Mouse (Mus musculus) lung, embryonic 15.5 days (tissue): Measurements from ENCODE around the gene Marveld3. TPM values are rescaled to one million over a fixed set of nuclear protein-coding genes. Genes with fewer than 3 reads are reported as not detected.

Source experiments
- ATAC-seq: fragments of 200-750 bp; cut with Nextera tagmentation; 2 replicates; pipeline ENCODE4 v1.8.0; 2017; ENCODE audit warnings: moderate number of reproducible peaks, borderline replicate concordance; ENCODE audit not compliant: low FRiP score, low TSS enrichment; ENCODE audit errors: extremely low read depth
- H3K27ac ChIP-seq: fragments of 300-500 bp; sonication (generic); 2 replicates; pipeline ENCODE4 v1.5.1; 2015; ENCODE audit warnings: moderate library complexity, mild to moderate bottlenecking, inconsistent platforms
- H3K27me3 ChIP-seq: fragments of 300-500 bp; sonication (generic); 2 replicates; pipeline ENCODE4 v1.6.1; 2015; ENCODE audit warnings: inconsistent platforms
- H3K36me3 ChIP-seq: fragments of 300-500 bp; sonication (generic); 2 replicates; pipeline ENCODE4 v1.6.1; 2015; ENCODE audit warnings: inconsistent platforms
- H3K4me1 ChIP-seq: fragments of 300-500 bp; sonication (generic); 2 replicates; pipeline ENCODE4 v1.6.1; 2015; ENCODE audit warnings: inconsistent platforms
- H3K4me2 ChIP-seq: fragments of 300-500 bp; sonication (generic); 2 replicates; pipeline ENCODE4 v1.6.1; 2015; ENCODE audit warnings: inconsistent platforms, mild to moderate bottlenecking, moderate library complexity
- H3K4me3 ChIP-seq: fragments of 300-500 bp; sonication (generic); 2 replicates; pipeline ENCODE4 v1.5.1; 2015; ENCODE audit warnings: mild to moderate bottlenecking, inconsistent platforms
- H3K9ac ChIP-seq: fragments of 300-500 bp; sonication (generic); 2 replicates; pipeline ENCODE4 v1.6.1; 2015; ENCODE audit warnings: inconsistent platforms
- H3K9me3 ChIP-seq: fragments of 300-500 bp; sonication (generic); 2 replicates; pipeline ENCODE4 v1.6.1; 2016; ENCODE audit warnings: inconsistent platforms
- WGBS: fragments of 180-500 bp; shearing (Covaris S2); methylation state at CpG from one replicate; pipeline ENCODE4 v1.1.7; 2015; 5-methylcytosine and 5-hydroxymethylcytosine counted together
- polyA plus RNA-seq: library from polyadenylated mRNA; unstranded; fragments of >200 nt; fragmentation: Nextera tagmentation; extraction: Ambion mirVana; gene quantifications from 2 replicates; pipeline ENCODE4 v1.2.1, GENCODE M21; 2015

Gene Marveld3
- polyA plus RNA-seq, 1 experiment from 2014 or later = 9.5 TPM

- Histone ChIP-seq H3K9me3 (no peaks in the 10 kb centered on the region), H3K4me3 (no peak overlapping the region), H3K4me2 (no peak overlapping the region), H3K4me1 (peaks cover 27% of the 10 kb centered on the region), H3K27me3 (peaks cover 39% of the 10 kb centered on the region), H3K9ac (no peak overlapping the region), H3K36me3 (no peaks in the 10 kb centered on the region), H3K27ac (no peak overlapping the region)
- WGBS = 61% methylated on average over 4 of the region's 4 CpGs
- no peak for ATAC-seq
These were observed 2.9 kb downstream of the Marveld3 start for GRCm38 (mm10) chr8:109959112-109959511.

GRCm38 (mm10) chr8:109958036-109958655, 3.9 kb downstream of the Marveld3 start:
- peak overlapping the region; percentile 76 for H3K27ac ChIP-seq
- H3K27me3 ChIP-seq = peaks cover 30% of the 10 kb centered on the region
- H3K4me1 ChIP-seq = peaks cover 24% of the 10 kb centered on the region
- H3K9ac ChIP-seq = no peak overlapping the region
- no peaks in the 10 kb centered on the region for H3K9me3 ChIP-seq
- WGBS = 18% methylated on average over 12 of the region's 12 CpGs
- H3K36me3 ChIP-seq = no peaks in the 10 kb centered on the region
- H3K4me3 ChIP-seq = no peak overlapping the region
- H3K4me2 ChIP-seq = no peak overlapping the region
- ATAC-seq = no peak

- no peak overlapping the region for H3K4me3 ChIP-seq
These were observed 4.6 kb downstream of the Marveld3 start for GRCm38 (mm10) chr8:109957167-109958028.

GRCm38 (mm10) chr8:109954486-109954948, 7.5 kb downstream of the Marveld3 start:
- Histone ChIP-seq H3K4me3 (no peak overlapping the region), H3K4me2 (no peak overlapping the region), H3K27ac (no peak overlapping the region), H3K9me3 (no peaks in the 10 kb centered on the region), H3K27me3 (peaks cover 7% of the 10 kb centered on the region; the same call in 1 of the 2 replicates), H3K4me1 (peaks cover 15% of the 10 kb centered on the region), H3K9ac (no peak overlapping the region), H3K36me3 (no peaks in the 10 kb centered on the region)
- WGBS = 60% methylated on average over 13 of the region's 13 CpGs
- ATAC-seq = no peak

More at GRCm38 (mm10) chr8:109957167-109958028, 4.6 kb downstream of the Marveld3 start:
- Histone ChIP-seq H3K9me3 (no peaks in the 10 kb centered on the region), H3K4me2 (peak overlapping the region; percentile 26; the same call in 1 of the 2 replicates), H3K27ac (peak overlapping the region; percentile 13; the same call in 1 of the 2 replicates), H3K27me3 (peaks cover 23% of the 10 kb centered on the region), H3K36me3 (no peaks in the 10 kb centered on the region), H3K9ac (no peak overlapping the region), H3K4me1 (peaks cover 24% of the 10 kb centered on the region)
- ATAC-seq = peak; percentile 46; the same call in 1 of the 2 replicates
- WGBS = 10% methylated on average over 16 of the region's 16 CpGs

- H3K9me3 ChIP-seq = no peaks in the 10 kb centered on the region
- 55% methylated on average over 7 of the region's 7 CpGs for WGBS
These were observed 9.8 kb downstream of the Marveld3 start for GRCm38 (mm10) chr8:109952171-109952570.

GRCm38 (mm10) chr8:109948285-109948564, 13.8 kb downstream of the Marveld3 start:
- H3K27ac ChIP-seq = no peak overlapping the region
- H3K4me1 ChIP-seq = peaks cover 5% of the 10 kb centered on the region; the same call in 1 of the 2 replicates
- H3K9me3 ChIP-seq = no peaks in the 10 kb centered on the region
- no peak for ATAC-seq
- peak overlapping the region; percentile 26 for H3K4me3 ChIP-seq
- peak overlapping the region; percentile 22; the same call in 1 of the 2 replicates for H3K9ac ChIP-seq
- H3K4me2 ChIP-seq = peak overlapping the region; percentile 55
- H3K36me3 ChIP-seq = no peaks in the 10 kb centered on the region
- H3K27me3 ChIP-seq = peaks cover 26% of the 10 kb centered on the region
- 5% methylated on average over 19 of the region's 19 CpGs for WGBS

More at GRCm38 (mm10) chr8:109952171-109952570, 9.8 kb downstream of the Marveld3 start:
- Histone ChIP-seq H3K4me3 (no peak overlapping the region), H3K27ac (no peak overlapping the region), H3K4me1 (peaks cover 7% of the 10 kb centered on the region), H3K36me3 (no peaks in the 10 kb centered on the region), H3K4me2 (no peak overlapping the region), H3K27me3 (peaks cover 26% of the 10 kb centered on the region), H3K9ac (no peak overlapping the region)
- ATAC-seq = no peak

- Histone ChIP-seq H3K9ac (peak overlapping the region; percentile 22; the same call in 1 of the 2 replicates), H3K27me3 (peaks cover 26% of the 10 kb centered on the region), H3K9me3 (no peaks in the 10 kb centered on the region), H3K27ac (no peak overlapping the region), H3K4me3 (peak overlapping the region; percentile 26), H3K4me2 (peak overlapping the region; percentile 55), H3K36me3 (no peaks in the 10 kb centered on the region), H3K4me1 (peaks cover 5% of the 10 kb centered on the region; the same call in 1 of the 2 replicates)
- 4% methylated on average over 26 of the region's 26 CpGs for WGBS
- ATAC-seq = peak; percentile 59
These were observed 14.3 kb downstream of the Marveld3 start for GRCm38 (mm10) chr8:109947447-109948284.

GRCm38 (mm10) chr8:109946272-109946671, 15.7 kb downstream of the Marveld3 start:
- Histone ChIP-seq H3K27me3 (peaks cover 26% of the 10 kb centered on the region), H3K4me3 (no peak overlapping the region), H3K4me1 (peaks cover 8% of the 10 kb centered on the region; the same call in 1 of the 2 replicates), H3K4me2 (no peak overlapping the region), H3K9ac (no peak overlapping the region), H3K36me3 (no peaks in the 10 kb centered on the region), H3K27ac (no peak overlapping the region), H3K9me3 (no peaks in the 10 kb centered on the region)
- WGBS = 78% methylated on average over 7 of the region's 7 CpGs
- no peak for ATAC-seq

- H3K27me3 ChIP-seq = peaks cover 26% of the 10 kb centered on the region
- ATAC-seq = no peak
- peaks cover 8% of the 10 kb centered on the region; the same call in 1 of the 2 replicates for H3K4me1 ChIP-seq
- H3K4me2 ChIP-seq = no peak overlapping the region
- WGBS = 66% methylated on average over 7 of the region's 7 CpGs
- H3K9ac ChIP-seq = no peak overlapping the region
- H3K4me3 ChIP-seq = no peak overlapping the region
- no peaks in the 10 kb centered on the region for H3K9me3 ChIP-seq
- H3K36me3 ChIP-seq = peaks cover 5% of the 10 kb centered on the region
- no peak overlapping the region for H3K27ac ChIP-seq
These were observed 16.3 kb downstream of the Marveld3 start for GRCm38 (mm10) chr8:109945694-109946093.

GRCm38 (mm10) chr8:109945153-109945632, 16.8 kb downstream of the Marveld3 start:
- Histone ChIP-seq H3K36me3 (peaks cover 10% of the 10 kb centered on the region), H3K4me2 (no peak overlapping the region), H3K4me1 (peaks cover 8% of the 10 kb centered on the region; the same call in 1 of the 2 replicates), H3K9me3 (no peaks in the 10 kb centered on the region), H3K27me3 (peaks cover 26% of the 10 kb centered on the region), H3K4me3 (no peak overlapping the region), H3K9ac (no peak overlapping the region), H3K27ac (no peak overlapping the region)
- no peak for ATAC-seq
- 45% methylated on average over 9 of the region's 9 CpGs for WGBS
